Mouse (Mus musculus): ENCODE measurements around the gene Trio.

GRCm38 (mm10) chr15:27876327-27876726 is 149.3 kb downstream of the Trio start:
- no peak for TF ChIP-seq CTCF (IDR thresholded peaks at IDR 0.05; ENCODE audit: extremely low read depth, insufficient read depth, low read length)
- TF ChIP-seq POLR2A (IDR thresholded peaks at IDR 0.05; ENCODE audit: extremely low read depth, insufficient read depth, low read length) = no peak
